Mouse (Mus musculus): ENCODE data around the gene Actg1.

DNA sequence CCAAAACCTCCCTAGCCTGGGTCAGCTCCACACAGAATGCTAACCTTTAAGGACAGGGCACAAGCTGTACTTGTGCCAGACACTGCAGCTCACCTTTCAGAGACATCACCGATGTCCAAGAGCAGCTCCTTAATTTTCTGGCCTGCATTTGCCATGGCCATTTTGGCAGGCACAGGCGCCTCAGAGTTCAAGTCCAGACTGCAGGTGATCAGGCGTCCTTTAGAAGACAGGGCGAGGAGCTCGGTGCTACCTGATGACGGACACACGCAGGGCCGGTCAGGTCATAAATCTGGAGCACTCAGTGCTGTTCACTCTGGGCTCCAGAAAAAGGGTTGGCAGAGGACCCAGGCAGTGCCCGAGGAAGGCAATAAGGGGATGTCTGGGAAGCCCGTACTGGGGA, 27.0 kb upstream of the Actg1 start:
- TF ChIP-seq CTCF (IDR thresholded peaks at IDR 0.05; ENCODE audit: low read depth) = no peak
- no peak for TF ChIP-seq EP300 (IDR thresholded peaks at IDR 0.05; ENCODE audit: low read depth)

Measured in heart, postnatal 0 days (tissue).